Mouse (Mus musculus) hindbrain, embryonic 13.5 days (tissue): ENCODE measurements around the gene Zfp239. TPM values are rescaled to one million over a fixed set of nuclear protein-coding genes. Genes with fewer than 3 reads are reported as not detected.
A peak's percentile ranks its signal among the peaks of the same experiment; 100 is the strongest.

ENCODE experiments used
- ATAC-seq: fragments of 200-750 bp; cut with Nextera tagmentation; 2 replicates; pipeline ENCODE4 v1.8.0; 2017; ENCODE audit warnings: moderate TSS enrichment; ENCODE audit not compliant: low FRiP score
- H3K27ac ChIP-seq: fragments of 300-500 bp; sonication (generic); 2 replicates; pipeline ENCODE4 v1.5.1; 2015; ENCODE audit warnings: inconsistent platforms, mild to moderate bottlenecking, moderate library complexity
- H3K27me3 ChIP-seq: fragments of 300-500 bp; sonication (generic); 2 replicates; pipeline ENCODE4 v1.6.1; 2015; ENCODE audit warnings: mild to moderate bottlenecking, inconsistent platforms
- H3K36me3 ChIP-seq: fragments of 300-500 bp; sonication (generic); 2 replicates; pipeline ENCODE4 v1.6.1; 2015; ENCODE audit warnings: mild to moderate bottlenecking, inconsistent platforms
- H3K4me1 ChIP-seq: fragments of 300-500 bp; sonication (generic); replicated peaks from 2 replicates; pipeline ENCODE4 v1.6.1; 2015; ENCODE audit warnings: inconsistent platforms
- H3K4me2 ChIP-seq: fragments of 300-500 bp; sonication (generic); 2 replicates; pipeline ENCODE4 v1.6.1; 2015; ENCODE audit warnings: inconsistent platforms, mild to moderate bottlenecking, moderate library complexity
- H3K4me3 ChIP-seq: fragments of 300-500 bp; sonication (generic); 2 replicates; pipeline ENCODE4 v1.5.1; 2015; ENCODE audit warnings: mild to moderate bottlenecking, inconsistent platforms
- H3K9ac ChIP-seq: fragments of 300-500 bp; sonication (generic); 2 replicates; pipeline ENCODE4 v1.6.1; 2015; ENCODE audit warnings: mild to moderate bottlenecking, inconsistent platforms
- H3K9me3 ChIP-seq: fragments of 300-500 bp; sonication (generic); 2 replicates; pipeline ENCODE4 v1.6.1; 2016; ENCODE audit warnings: inconsistent platforms
- WGBS: fragments of 180-500 bp; shearing (Covaris S2); methylation state at CpG from one replicate; pipeline ENCODE4 v1.1.7; 2015; 5-methylcytosine and 5-hydroxymethylcytosine counted together
- polyA plus RNA-seq: library from polyadenylated mRNA; unstranded; fragments of >200 nt; fragmentation: Nextera tagmentation; extraction: Ambion mirVana; gene quantifications from 2 replicates; pipeline ENCODE4 v1.2.1, GENCODE M21; 2015

The Zfp239 gene
- polyA plus RNA-seq, 1 experiment from 2014 or later = 14.6 TPM

DNA sequence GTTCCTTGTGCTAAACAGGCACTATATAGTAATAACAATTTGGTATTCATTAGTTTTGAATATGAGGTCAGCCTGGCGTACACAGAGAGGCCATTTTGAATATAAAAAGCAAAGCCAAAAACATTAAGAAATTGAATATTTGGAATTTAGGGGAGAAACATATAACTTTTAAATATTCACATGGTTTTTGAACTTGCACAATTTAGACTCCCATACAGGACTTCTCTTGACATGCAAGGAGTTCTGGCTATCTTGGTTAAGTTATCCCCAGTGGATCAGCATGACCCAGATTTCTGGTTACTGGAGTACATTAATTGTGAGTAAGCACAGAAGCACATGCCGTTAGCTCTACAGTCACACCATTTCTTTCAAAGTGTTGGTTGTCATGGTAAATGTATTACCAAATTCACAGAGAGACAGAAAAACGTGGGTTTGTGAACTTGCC, 18.5 kb downstream of the Zfp239 start:
- 37% methylated on average over 3 of the region's 3 CpGs for WGBS
- Histone ChIP-seq H3K27me3 (no peaks in the 10 kb centered on the region), H3K9ac (peak overlapping the region; percentile 74; the same call in 1 of the 2 replicates), H3K4me1 (peaks cover 14% of the 10 kb centered on the region), H3K9me3 (no peaks in the 10 kb centered on the region), H3K4me3 (peak overlapping the region; percentile 52), H3K4me2 (peak overlapping the region; percentile 61), H3K27ac (peak overlapping the region; percentile 98), H3K36me3 (no peaks in the 10 kb centered on the region)
- no peak for ATAC-seq

- Histone ChIP-seq H3K27me3 (no peaks in the 10 kb centered on the region), H3K4me1 (peaks cover 14% of the 10 kb centered on the region), H3K9me3 (no peaks in the 10 kb centered on the region), H3K4me3 (no peak overlapping the region), H3K36me3 (no peaks in the 10 kb centered on the region), H3K4me2 (no peak overlapping the region), H3K27ac (no peak overlapping the region), H3K9ac (no peak overlapping the region)
- whole genome bisulfite sequencing = 33% methylated on average over 7 of the region's 7 CpGs
- no peak for ATAC-seq
These were observed 19.3 kb downstream of the Zfp239 start for GRCm38 (mm10) chr6:117881229-117881628.

DNA sequence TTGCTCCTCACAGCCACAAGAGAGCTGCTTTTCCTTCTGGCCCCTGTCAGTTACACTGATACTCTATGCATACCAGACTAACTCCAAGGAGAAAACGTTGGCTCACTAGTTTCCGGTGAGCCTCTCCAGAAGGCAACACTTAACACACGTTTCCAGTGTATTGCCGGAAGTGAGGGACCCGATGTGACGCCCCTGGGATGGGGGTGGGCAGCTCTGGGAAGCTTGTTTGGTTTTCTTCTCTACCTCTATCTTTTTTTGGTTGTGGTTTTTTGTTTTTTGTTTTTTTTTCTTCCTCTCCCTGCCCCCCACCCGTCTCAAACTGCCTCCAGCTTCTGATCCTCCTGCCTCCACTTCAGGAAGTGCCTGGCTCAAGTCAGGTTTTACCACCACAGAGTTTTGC, 20.1 kb downstream of the Zfp239 start:
- 79% methylated on average over 7 of the region's 7 CpGs for WGBS
- ATAC-seq = no peak

GRCm38 (mm10) chr6:117885943-117886342, 24.0 kb downstream of the Zfp239 start:
- no peak overlapping the region for H3K9ac ChIP-seq
- no peak overlapping the region for H3K27ac ChIP-seq
- no peak overlapping the region for H3K4me2 ChIP-seq
- no peaks in the 10 kb centered on the region for H3K36me3 ChIP-seq
- no peaks in the 10 kb centered on the region for H3K27me3 ChIP-seq
- H3K4me1 ChIP-seq = peaks cover 3% of the 10 kb centered on the region; the same call in 1 of the 2 replicates
- ATAC-seq = no peak
- H3K4me3 ChIP-seq = no peak overlapping the region
- H3K9me3 ChIP-seq = no peaks in the 10 kb centered on the region
- WGBS = 91% methylated on average over 2 of the region's 2 CpGs

More for the DNA sequence above, 20.1 kb downstream of the Zfp239 start:
- peaks cover 14% of the 10 kb centered on the region for H3K4me1 ChIP-seq
- no peaks in the 10 kb centered on the region for H3K36me3 ChIP-seq
- no peak overlapping the region for H3K4me3 ChIP-seq
- H3K9me3 ChIP-seq = no peaks in the 10 kb centered on the region
- H3K27ac ChIP-seq = no peak overlapping the region
- H3K4me2 ChIP-seq = no peak overlapping the region
- H3K27me3 ChIP-seq = no peaks in the 10 kb centered on the region
- H3K9ac ChIP-seq = no peak overlapping the region

GRCm38 (mm10) chr6:117888032-117888431, 26.1 kb downstream of the Zfp239 start:
- Histone ChIP-seq H3K4me3 (no peak overlapping the region), H3K9me3 (no peaks in the 10 kb centered on the region), H3K4me2 (no peak overlapping the region), H3K27ac (no peak overlapping the region), H3K27me3 (no peaks in the 10 kb centered on the region), H3K4me1 (no peaks in the 10 kb centered on the region), H3K36me3 (no peaks in the 10 kb centered on the region), H3K9ac (no peak overlapping the region)
- WGBS = 42% methylated on average over 1 of the region's 1 CpGs
- no peak for ATAC-seq

DNA sequence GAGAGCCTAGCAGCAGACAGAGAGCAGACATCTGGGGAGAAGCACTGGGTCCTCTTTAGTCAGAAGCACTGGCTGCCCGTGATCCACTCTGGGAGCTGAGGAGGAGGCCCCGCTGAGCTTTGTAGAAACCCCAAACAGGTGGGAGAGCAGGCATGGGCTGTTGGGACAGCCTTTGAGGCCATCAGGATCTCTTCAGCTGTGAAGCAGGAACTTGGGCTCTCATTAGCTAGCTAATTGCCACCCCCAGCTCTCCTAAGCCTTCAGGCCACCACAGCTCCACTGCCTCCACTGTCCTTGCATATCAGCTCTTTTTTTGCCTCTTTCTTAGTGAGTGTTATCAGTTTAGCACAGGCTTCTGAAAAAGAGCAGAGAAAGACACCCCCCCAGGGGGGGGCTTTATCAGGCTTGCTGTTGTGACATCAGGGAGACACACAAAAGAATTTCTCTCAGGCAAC, 26.8 kb downstream of the Zfp239 start:
- H3K36me3 ChIP-seq = no peaks in the 10 kb centered on the region
- H3K4me2 ChIP-seq = no peak overlapping the region
- no peaks in the 10 kb centered on the region for H3K27me3 ChIP-seq
- 71% methylated on average over 2 of the region's 2 CpGs for WGBS
- no peak overlapping the region for H3K27ac ChIP-seq
- H3K9ac ChIP-seq = no peak overlapping the region
- H3K4me1 ChIP-seq = no peaks in the 10 kb centered on the region
- H3K4me3 ChIP-seq = no peak overlapping the region
- H3K9me3 ChIP-seq = no peaks in the 10 kb centered on the region
- ATAC-seq = no peak

DNA sequence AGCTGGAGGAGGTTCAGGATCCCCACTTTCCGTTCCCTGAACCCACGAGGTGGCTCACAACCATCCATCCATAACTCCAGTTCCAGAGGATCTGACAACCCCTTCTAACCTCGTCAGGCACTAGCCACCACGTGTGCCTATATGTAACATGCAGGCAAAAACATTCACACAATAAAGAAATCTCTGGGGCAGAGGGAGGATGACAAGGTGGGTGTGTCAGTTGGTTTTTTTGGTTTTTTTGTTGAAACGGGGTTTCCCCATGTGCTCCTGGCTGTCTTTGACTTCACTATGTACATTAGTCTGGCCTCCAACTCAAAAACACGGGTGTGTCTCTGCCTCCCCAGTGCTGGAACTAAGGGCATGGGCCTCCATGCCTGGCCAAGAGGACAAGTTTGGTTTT, 28.4 kb downstream of the Zfp239 start:
- Histone ChIP-seq H3K36me3 (no peaks in the 10 kb centered on the region), H3K27ac (no peak overlapping the region), H3K4me3 (no peak overlapping the region), H3K4me1 (no peaks in the 10 kb centered on the region), H3K4me2 (no peak overlapping the region), H3K27me3 (no peaks in the 10 kb centered on the region), H3K9ac (no peak overlapping the region), H3K9me3 (no peaks in the 10 kb centered on the region)
- ATAC-seq = no peak
- 89% methylated on average over 6 of the region's 6 CpGs for WGBS

DNA sequence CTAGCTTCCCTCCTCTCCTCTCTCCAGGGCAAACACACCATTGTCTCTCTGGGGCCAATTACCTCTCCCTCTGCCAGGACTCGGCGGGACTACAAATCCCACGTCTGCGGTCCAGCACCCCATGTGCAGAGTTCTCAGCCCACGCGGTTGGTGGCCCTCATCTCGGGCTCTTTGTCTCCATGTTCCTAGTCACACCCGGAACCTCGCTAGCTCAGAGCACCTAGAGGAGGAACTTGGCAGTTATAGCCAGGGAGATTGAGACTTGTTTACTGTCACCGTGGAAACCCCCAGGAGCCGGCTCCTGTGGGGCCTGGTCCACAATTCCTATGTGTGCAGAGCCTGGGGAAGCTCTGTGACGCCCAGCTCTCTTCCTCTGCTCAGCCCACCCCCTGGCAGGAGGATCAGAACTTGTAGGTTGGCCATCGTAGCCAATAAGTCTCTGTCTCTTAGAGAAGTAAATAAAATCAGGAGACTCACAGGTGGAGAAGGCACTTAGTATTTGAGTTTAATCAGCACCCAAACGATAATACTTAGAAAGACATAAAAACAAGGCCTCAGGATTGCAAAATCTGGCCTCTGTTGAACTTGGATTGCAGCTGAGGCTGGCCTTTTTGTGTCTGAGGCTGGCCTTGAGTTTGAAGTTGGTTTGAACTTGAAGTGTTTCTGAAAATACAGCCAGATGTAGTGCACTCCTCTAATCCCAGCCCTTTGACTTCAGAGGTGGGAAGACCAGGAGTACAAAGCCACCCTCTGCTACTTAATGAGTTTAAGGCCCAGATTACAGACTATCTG, 29.7 kb downstream of the Zfp239 start:
- Histone ChIP-seq H3K9me3 (no peaks in the 10 kb centered on the region), H3K9ac (no peak overlapping the region), H3K27me3 (no peaks in the 10 kb centered on the region), H3K4me3 (no peak overlapping the region), H3K4me1 (no peaks in the 10 kb centered on the region), H3K36me3 (no peaks in the 10 kb centered on the region), H3K27ac (no peak overlapping the region), H3K4me2 (no peak overlapping the region)
- ATAC-seq = no peak
- 62% methylated on average over 14 of the region's 14 CpGs for WGBS

DNA sequence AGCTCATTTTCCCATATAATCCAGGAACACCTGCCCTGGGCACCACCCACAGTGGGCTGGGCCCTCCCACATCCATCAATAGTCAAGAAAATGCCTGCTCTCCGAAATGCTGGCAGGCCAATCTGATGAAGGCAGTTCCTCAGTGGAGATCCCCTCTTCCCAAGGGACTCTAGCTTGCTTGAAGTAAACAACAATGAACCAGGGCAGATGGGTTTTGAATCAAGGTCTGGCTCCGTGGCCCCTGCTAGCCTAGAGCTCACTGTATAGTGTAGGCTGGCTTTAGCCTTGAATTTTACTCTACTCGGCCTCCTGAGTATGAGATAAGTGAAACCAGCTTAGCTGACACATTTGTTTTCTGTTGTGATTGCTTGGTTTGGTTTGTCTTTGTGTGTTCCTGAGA, 30.5 kb downstream of the Zfp239 start:
- no peak for ATAC-seq
- Histone ChIP-seq H3K4me2 (no peak overlapping the region), H3K9me3 (no peaks in the 10 kb centered on the region), H3K4me1 (no peaks in the 10 kb centered on the region), H3K36me3 (no peaks in the 10 kb centered on the region), H3K9ac (no peak overlapping the region), H3K4me3 (no peak overlapping the region), H3K27ac (no peak overlapping the region), H3K27me3 (no peaks in the 10 kb centered on the region)
- 61% methylated on average over 3 of the region's 3 CpGs for WGBS

DNA sequence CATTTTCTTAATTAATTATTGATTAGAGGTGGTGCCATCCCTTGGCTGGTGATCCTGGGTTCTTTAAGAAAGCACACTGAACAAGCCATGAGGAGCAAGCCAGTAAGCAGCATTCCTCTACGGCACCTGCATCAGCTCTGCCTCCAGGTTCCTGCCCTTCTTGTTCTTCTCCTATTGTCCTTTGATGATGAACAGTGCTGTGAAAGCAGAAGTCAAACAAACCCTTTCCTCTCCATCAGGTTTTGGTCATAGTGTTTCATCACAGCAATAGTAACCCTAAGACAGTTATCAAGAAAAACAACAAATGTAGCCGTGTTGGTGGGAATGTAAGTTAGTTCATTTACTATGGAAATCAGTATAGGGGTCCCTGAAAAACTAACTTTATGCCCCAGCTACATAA, 31.5 kb downstream of the Zfp239 start:
- Histone ChIP-seq H3K9ac (no peak overlapping the region), H3K4me1 (no peaks in the 10 kb centered on the region), H3K27me3 (no peaks in the 10 kb centered on the region), H3K27ac (no peak overlapping the region), H3K9me3 (no peaks in the 10 kb centered on the region), H3K4me3 (no peak overlapping the region), H3K36me3 (no peaks in the 10 kb centered on the region), H3K4me2 (no peak overlapping the region)
- WGBS = 97% methylated on average over 2 of the region's 2 CpGs
- no peak for ATAC-seq

DNA sequence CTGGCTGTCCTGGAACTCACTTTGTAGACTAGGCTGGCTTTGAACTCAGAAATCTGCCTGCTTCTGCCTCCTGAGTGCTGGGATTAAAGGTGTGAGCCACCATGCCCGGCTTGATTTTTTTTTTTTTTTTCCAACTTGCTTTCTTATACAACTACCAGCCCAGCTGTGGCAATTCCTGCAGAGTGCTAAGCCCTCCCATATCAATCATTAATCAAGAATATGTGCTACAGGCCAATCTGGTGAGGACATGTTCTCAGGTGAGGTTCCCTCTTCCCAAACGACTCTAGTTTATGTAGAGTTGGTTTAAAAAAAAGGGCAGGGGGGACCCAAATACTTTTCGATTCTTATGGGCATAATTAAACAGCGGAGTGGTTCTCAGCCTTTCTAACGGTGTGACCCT, 35.9 kb downstream of the Zfp239 start:
- no peak for ATAC-seq
- H3K9ac ChIP-seq = no peak overlapping the region
- H3K9me3 ChIP-seq = no peaks in the 10 kb centered on the region
- H3K4me2 ChIP-seq = no peak overlapping the region
- no peaks in the 10 kb centered on the region for H3K27me3 ChIP-seq
- H3K4me3 ChIP-seq = no peak overlapping the region
- H3K27ac ChIP-seq = no peak overlapping the region
- H3K36me3 ChIP-seq = no peaks in the 10 kb centered on the region
- 88% methylated on average over 5 of the region's 5 CpGs for WGBS
- H3K4me1 ChIP-seq = no peaks in the 10 kb centered on the region

GRCm38 (mm10) chr6:117900126-117901080, 38.5 kb downstream of the Zfp239 start, which contains the start of gene Hnrnpf:
Gene Hnrnpf, plus strand, starts transcription at chr6:117900324.
- ATAC-seq = no peak
- no peaks in the 10 kb centered on the region for H3K36me3 ChIP-seq
- H3K9ac ChIP-seq = no peak within 1 kb of the TSS
- no peaks in the 10 kb centered on the region for H3K27me3 ChIP-seq
- peaks cover 3% of the 10 kb centered on the region; the same call in 1 of the 2 replicates for H3K4me1 ChIP-seq
- WGBS = 84% methylated on average over 17 of the region's 17 CpGs
- no peaks in the 10 kb centered on the region for H3K9me3 ChIP-seq
- H3K4me3 ChIP-seq = no peak within 1 kb of the TSS
- H3K4me2 ChIP-seq = no peak within 1 kb of the TSS
- no peak within 1 kb of the TSS for H3K27ac ChIP-seq
